Mouse (Mus musculus) CH12.LX (cell line): Measurements from ENCODE around the gene Ano10. TPM values are rescaled to one million over a fixed set of nuclear protein-coding genes. Genes with fewer than 3 reads are reported as not detected.

Experiments
- DNase-seq: peaks from one replicate; pipeline ENCODE4 v3.0.0-alpha.2; 2013; ENCODE audit errors: extremely low read depth
- H3K27ac ChIP-seq: 2 replicates; pipeline ENCODE4 v1.5.1; 2012; ENCODE audit warnings: low read depth, mild to moderate bottlenecking, control low read depth, moderate library complexity; ENCODE audit not compliant: insufficient read depth
- H3K27me3 ChIP-seq: replicated peaks from 2 replicates; pipeline ENCODE3; 2012; ENCODE audit warnings: inconsistent platforms
- H3K36me3 ChIP-seq, 2 experiments: replicated peaks in 1 of 2; 2 replicates each; pipeline versions ENCODE3 to v1.6.1; 2012; ENCODE audit warnings: inconsistent platforms in 1 of 2, low read length in 1 of 2, mild to moderate bottlenecking in 1 of 2, mixed read lengths in 1 of 2, moderate library complexity in 1 of 2; ENCODE audit not compliant: control insufficient read depth in 1 of 2, insufficient read depth in 1 of 2
- H3K4me1 ChIP-seq, 2 experiments: 2 replicates each; pipeline ENCODE4 v1.6.1; 2012; ENCODE audit warnings: inconsistent platforms in 1 of 2, moderate library complexity in 1 of 2; ENCODE audit not compliant: insufficient read depth in 2 of 2, control insufficient read depth in 1 of 2
- H3K4me2 ChIP-seq: 2 replicates; pipeline ENCODE4 v1.6.1; 2012; ENCODE audit warnings: low read depth, mild to moderate bottlenecking, control low read depth; ENCODE audit not compliant: poor library complexity, insufficient read depth, severe bottlenecking
- H3K4me3 ChIP-seq, 3 experiments: fragments of 150-350 bp in 1 of 3; sonication (generic) in 1 of 3; replicated peaks in 1 of 3; 2 replicates each; pipeline versions ENCODE3 to v1.5.1; 2011 to 2012; ENCODE audit warnings: low read depth in 2 of 3, low read length in 2 of 3, mild to moderate bottlenecking in 2 of 3, moderate library complexity in 2 of 3, control low read depth in 1 of 3, improper control_type of control experiment in 1 of 3, inconsistent platforms in 1 of 3, mixed read lengths in 1 of 3; ENCODE audit not compliant: poor library complexity in 1 of 3
- H3K79me2 ChIP-seq: replicated peaks from 2 replicates; pipeline ENCODE4 v1.6.1; 2012; ENCODE audit warnings: mild to moderate bottlenecking, moderate library complexity; ENCODE audit not compliant: control insufficient read depth, poor library complexity, insufficient read depth, severe bottlenecking; ENCODE audit errors: extremely low read depth
- H3K9ac ChIP-seq: 2 replicates; pipeline ENCODE4 v1.6.1; 2012; ENCODE audit warnings: low read depth, mild to moderate bottlenecking, control low read depth, moderate library complexity; ENCODE audit not compliant: insufficient read depth
- H3K9me3 ChIP-seq: replicated peaks from 2 replicates; pipeline ENCODE3; 2012; ENCODE audit warnings: low read length, inconsistent platforms, mixed read lengths
- BHLHE40 ChIP-seq: IDR thresholded peaks from 2 replicates; pipeline ENCODE4 v1.6.1; 2011; ENCODE audit warnings: mild to moderate bottlenecking, low read depth, low read length, improper control_type of control experiment
- CHD2 ChIP-seq: IDR thresholded peaks from 2 replicates; pipeline ENCODE4 v1.6.1; 2011; ENCODE audit warnings: low read length, improper control_type of control experiment
- CTCF ChIP-seq, 2 experiments: IDR thresholded peaks in 1 of 2; conservative IDR thresholded peaks in 1 of 2; 2 replicates each; pipeline ENCODE4 v1.5.1; 2011 to 2012; ENCODE audit warnings: low read depth in 2 of 2, low read length in 2 of 2, improper control_type of control experiment in 1 of 2, inconsistent platforms in 1 of 2, mild to moderate bottlenecking in 1 of 2, moderate library complexity in 1 of 2
- E2F4 ChIP-seq: IDR thresholded peaks from 2 replicates; pipeline ENCODE4 v1.6.1; 2011; ENCODE audit warnings: low read depth, low read length, improper control_type of control experiment; ENCODE audit not compliant: insufficient replicate concordance
- EP300 ChIP-seq: IDR thresholded peaks from 2 replicates; pipeline ENCODE4 v1.6.1; 2011; ENCODE audit warnings: low read length, improper control_type of control experiment
- GABPA ChIP-seq: IDR thresholded peaks from 2 replicates; pipeline ENCODE4 v1.6.1; 2012; ENCODE audit warnings: low read depth, low read length, improper control_type of control experiment, inconsistent platforms; ENCODE audit not compliant: insufficient replicate concordance
- IRF4 ChIP-seq: IDR thresholded peaks from 2 replicates; pipeline ENCODE4 v1.6.1; 2014; ENCODE audit warnings: low read depth, mild to moderate bottlenecking, inconsistent platforms, low read length, improper control_type of control experiment
- JUN ChIP-seq: IDR thresholded peaks from 2 replicates; pipeline ENCODE4 v1.6.1; 2011; ENCODE audit warnings: low read depth, mild to moderate bottlenecking, low read length, improper control_type of control experiment, moderate library complexity; ENCODE audit not compliant: insufficient read depth
- JUND ChIP-seq: conservative IDR thresholded peaks from 2 replicates; pipeline ENCODE4 v1.6.1; 2011; ENCODE audit warnings: low read depth, low read length, improper control_type of control experiment
- KAT2A ChIP-seq: IDR thresholded peaks from 2 replicates; pipeline ENCODE4 v1.6.1; 2012; ENCODE audit warnings: low read length, improper control_type of control experiment, inconsistent platforms; ENCODE audit not compliant: insufficient replicate concordance
- MAFK ChIP-seq: IDR thresholded peaks from 2 replicates; pipeline ENCODE4 v1.6.1; 2011; ENCODE audit warnings: low read length, improper control_type of control experiment; ENCODE audit not compliant: insufficient replicate concordance
- MXI1 ChIP-seq: IDR thresholded peaks from 2 replicates; pipeline ENCODE4 v1.6.1; 2011; ENCODE audit warnings: mild to moderate bottlenecking, low read depth, low read length, improper control_type of control experiment
- MYC ChIP-seq: IDR thresholded peaks from 2 replicates; pipeline ENCODE4 v1.6.1; 2011; ENCODE audit warnings: low read depth, mild to moderate bottlenecking, improper control_type of control experiment, low read length
- NELFE ChIP-seq: IDR thresholded peaks from 2 replicates; pipeline ENCODE4 v1.6.1; 2011; ENCODE audit warnings: low read depth, low read length, improper control_type of control experiment
- NRF1 ChIP-seq: IDR thresholded peaks from 2 replicates; pipeline ENCODE4 v1.6.1; 2014; ENCODE audit warnings: low read depth, mild to moderate bottlenecking, inconsistent platforms, low read length, improper control_type of control experiment, moderate library complexity
- PAX5 ChIP-seq: IDR thresholded peaks from 2 replicates; pipeline ENCODE4 v1.6.1; 2012; ENCODE audit warnings: low read length, inconsistent platforms, mixed read lengths
- POLR2A ChIP-seq: IDR thresholded peaks from 2 replicates; pipeline ENCODE4 v1.6.1; 2011; ENCODE audit warnings: low read depth, mild to moderate bottlenecking, improper control_type of control experiment, low read length
- POLR2AphosphoS2 ChIP-seq: IDR thresholded peaks from 2 replicates; pipeline ENCODE4 v1.6.1; 2011; ENCODE audit warnings: low read depth, low read length, improper control_type of control experiment
- RAD21 ChIP-seq: IDR thresholded peaks from 2 replicates; pipeline ENCODE4 v1.6.1; 2011; ENCODE audit warnings: low read depth, mild to moderate bottlenecking, low read length, improper control_type of control experiment, moderate library complexity
- TBP ChIP-seq: conservative IDR thresholded peaks from 2 replicates; pipeline ENCODE4 v1.6.1; 2011; ENCODE audit warnings: low read depth, low read length, improper control_type of control experiment
- TCF12 ChIP-seq: IDR thresholded peaks from 2 replicates; pipeline ENCODE4 v1.6.1; 2014; ENCODE audit warnings: low read depth, mild to moderate bottlenecking, inconsistent platforms, low read length, improper control_type of control experiment
- USF1 ChIP-seq: IDR thresholded peaks from 2 replicates; pipeline ENCODE4 v1.6.1; 2014; ENCODE audit warnings: low read depth, mild to moderate bottlenecking, inconsistent platforms, low read length, improper control_type of control experiment
- ZNF384 ChIP-seq: IDR thresholded peaks from 2 replicates; pipeline ENCODE4 v1.6.1; 2012; ENCODE audit warnings: low read depth, low read length, improper control_type of control experiment, inconsistent platforms
- dilution Hi-C: fragments of 300-500 bp; cut with MboI; formaldehyde crosslinking; loops from 2 replicates; pipeline ENCODE4 v1.14.3; 2020; ENCODE audit warnings: low sequenced_read_pairs; ENCODE audit not compliant: extremely low pct_unique_long_range_greater_than_20kb, extremely low pct_ligation_motif_present
- in situ Hi-C: fragments of 300-500 bp; cut with MboI; formaldehyde crosslinking; loops from 3 replicates; pipeline ENCODE4 v1.14.3; 2019; ENCODE audit warnings: low sequenced_read_pairs, low pct_ligation_motif_present, low pct_unique_long_range_greater_than_20kb, mixed read lengths
- polyA plus RNA-seq: library from polyadenylated mRNA; unstranded; fragments of >175 nt; gene quantifications from 2 replicates; pipeline ENCODE4 v1.2.1, GENCODE M21; 2012; ENCODE audit warnings: low read depth; ENCODE audit not compliant: insufficient read length
- total RNA-seq, 2 experiments: library from RNA; depleted of rRNA; stranded (reverse); fragments of 300-350 nt in 1 of 2; fragments of >200 nt in 1 of 2; gene quantifications; 2 replicates each; pipeline ENCODE4 v1.2.3; 2012 to 2014

The Ano10 gene
- total and polyA plus RNA-seq, 3 experiments, result 9.5 to 23.9 (median 12.2) TPM

- TF ChIP-seq IRF4 (no peak), POLR2AphosphoS2 (no peak)
These were observed 139.0 kb downstream of the Ano10 start (continued) for GRCm38 (mm10) chr9:122155193-122155592.

GRCm38 (mm10) chr9:122153436-122153835, 140.8 kb downstream of the Ano10 start:
- no peaks in the 10 kb centered on the region; the same call in 1 of the 2 replicates for H3K79me2 ChIP-seq
- no peak overlapping the region for H3K4me3 ChIP-seq
- H3K27ac ChIP-seq, result no peak overlapping the region
- dilution Hi-C loops (no loop called here), in situ Hi-C loops (no loop called here)
- DNase-seq, result no peak
- H3K4me1 ChIP-seq, result peaks cover 0 to 7% of the 10 kb centered on the region in 2 experiments; a peak in 2 of 4 replicates
- no peak overlapping the region for H3K9ac ChIP-seq
- H3K27me3 ChIP-seq, result no peaks in the 10 kb centered on the region
- peaks cover 16 to 22% of the 10 kb centered on the region in 2 experiments for H3K36me3 ChIP-seq
- TF ChIP-seq NRF1, result no peak
- no peak for TF ChIP-seq PAX5
- H3K9me3 ChIP-seq, result peaks cover 4% of the 10 kb centered on the region
- H3K4me2 ChIP-seq, result no peak overlapping the region

GRCm38 (mm10) chr9:122152501-122152900, 141.7 kb downstream of the Ano10 start:
- peaks cover 4% of the 10 kb centered on the region for H3K9me3 ChIP-seq
- no peak overlapping the region for H3K9ac ChIP-seq
- H3K27ac ChIP-seq, result no peak overlapping the region
- no peak overlapping the region for H3K4me3 ChIP-seq
- TF ChIP-seq RAD21 (no peak), CHD2 (no peak), POLR2AphosphoS2 (no peak), EP300 (no peak), MYC (no peak), MXI1 (no peak), E2F4 (no peak), JUN (no peak)
- no peaks in the 10 kb centered on the region for H3K27me3 ChIP-seq
- H3K4me1 ChIP-seq, result peaks cover 0 to 7% of the 10 kb centered on the region in 2 experiments; a peak in 2 of 4 replicates
- H3K36me3 ChIP-seq, result peaks cover 8 to 15% of the 10 kb centered on the region in 2 experiments
- dilution Hi-C loops (no loop called here), in situ Hi-C loops (no loop called here)
- H3K4me2 ChIP-seq, result no peak overlapping the region
- no peak for DNase-seq
- H3K79me2 ChIP-seq, result no peaks in the 10 kb centered on the region; the same call in 1 of the 2 replicates

- in situ Hi-C loops (no loop called here), dilution Hi-C loops (no loop called here)
- Histone ChIP-seq H3K4me2 (no peak overlapping the region), H3K4me1 (peaks cover 0 to 7% of the 10 kb centered on the region in 2 experiments; a peak in 2 of 4 replicates), H3K36me3 (peaks cover 6 to 11% of the 10 kb centered on the region in 2 experiments), H3K9me3 (peaks cover 4% of the 10 kb centered on the region), H3K27ac (no peak overlapping the region), H3K27me3 (no peaks in the 10 kb centered on the region), H3K79me2 (no peaks in the 10 kb centered on the region; the same call in 1 of the 2 replicates), H3K4me3 (no peak overlapping the region), H3K9ac (no peak overlapping the region)
- no peak for DNase-seq
- TF ChIP-seq ZNF384 (no peak), RAD21 (no peak), JUND (no peak), POLR2AphosphoS2 (no peak), E2F4 (no peak), MAFK (no peak), TCF12 (no peak), GABPA (no peak), POLR2A (no peak), KAT2A (no peak), BHLHE40 (no peak), MYC (no peak), NELFE (no peak), MXI1 (no peak), CTCF (conservative IDR thresholded peaks at IDR 0.05 in 1 of 2, IDR thresholded peaks at IDR 0.05 in 1 of 2; ENCODE audit: low read depth in 2 of 2, low read length in 2 of 2) (no peak), USF1 (no peak), PAX5 (no peak), TBP (no peak)
These were observed 142.2 kb downstream of the Ano10 start for GRCm38 (mm10) chr9:122152063-122152462.
